Mouse (Mus musculus) heart, embryonic 16.5 days (tissue): ENCODE measurements around the gene H2afz. TPM values are rescaled to one million over a fixed set of nuclear protein-coding genes. Genes with fewer than 3 reads are reported as not detected.

Source experiments
- ATAC-seq: fragments of 200-750 bp; cut with Nextera tagmentation; replicated peaks from 2 replicates; pipeline ENCODE4 v1.8.0; 2017; ENCODE audit warnings: moderate number of reproducible peaks; ENCODE audit not compliant: insufficient read depth, low FRiP score; ENCODE audit errors: extremely low read depth
- H3K27ac ChIP-seq: fragments of 300-500 bp; sonication (generic); 2 replicates; pipeline ENCODE4 v1.5.1; 2014; ENCODE audit warnings: mild to moderate bottlenecking, low read length, control low read depth, moderate library complexity
- H3K27me3 ChIP-seq: fragments of 300-500 bp; sonication (generic); 2 replicates; pipeline ENCODE4 v1.6.1; 2014; ENCODE audit warnings: low read length, mixed read lengths; ENCODE audit not compliant: control insufficient read depth, insufficient read depth
- H3K36me3 ChIP-seq: fragments of 300-500 bp; sonication (generic); 2 replicates; pipeline ENCODE4 v1.6.1; 2014; ENCODE audit not compliant: control insufficient read depth, insufficient read depth
- H3K4me1 ChIP-seq: fragments of 300-500 bp; sonication (generic); 2 replicates; pipeline ENCODE4 v1.6.1; 2014; ENCODE audit warnings: low read length, mixed read lengths; ENCODE audit not compliant: control insufficient read depth, insufficient read depth
- H3K4me2 ChIP-seq: fragments of 300-500 bp; sonication (generic); 2 replicates; pipeline ENCODE4 v1.6.1; 2014; ENCODE audit warnings: low read depth, mild to moderate bottlenecking, control low read depth, low read length
- H3K4me3 ChIP-seq: fragments of 300-500 bp; sonication (generic); 2 replicates; pipeline ENCODE4 v1.5.1; 2014; ENCODE audit warnings: mild to moderate bottlenecking, control low read depth, low read length
- H3K9ac ChIP-seq: fragments of 300-500 bp; sonication (generic); 2 replicates; pipeline ENCODE4 v1.6.1; 2014; ENCODE audit warnings: low read length, control low read depth
- H3K9me3 ChIP-seq: fragments of 300-500 bp; sonication (generic); replicated peaks from 2 replicates; pipeline ENCODE4 v1.6.1; 2016; ENCODE audit warnings: low read length; ENCODE audit not compliant: control insufficient read depth
- WGBS: fragments of 180-500 bp; shearing (Covaris S2); extraction: QIAGEN DNeasy Blood & Tissue Kit; methylation state at CpG from one replicate; pipeline ENCODE4 v1.1.7; 2014; 5-methylcytosine and 5-hydroxymethylcytosine counted together
- polyA plus RNA-seq: library from polyadenylated mRNA; unstranded; fragments of >200 nt; fragmentation: Nextera tagmentation; extraction: Ambion mirVana; gene quantifications from 2 replicates; pipeline ENCODE4 v1.2.1, GENCODE M21; 2015

The H2afz gene
- 953 and 1,062 TPM in 2 replicates for polyA plus RNA-seq

DNA sequence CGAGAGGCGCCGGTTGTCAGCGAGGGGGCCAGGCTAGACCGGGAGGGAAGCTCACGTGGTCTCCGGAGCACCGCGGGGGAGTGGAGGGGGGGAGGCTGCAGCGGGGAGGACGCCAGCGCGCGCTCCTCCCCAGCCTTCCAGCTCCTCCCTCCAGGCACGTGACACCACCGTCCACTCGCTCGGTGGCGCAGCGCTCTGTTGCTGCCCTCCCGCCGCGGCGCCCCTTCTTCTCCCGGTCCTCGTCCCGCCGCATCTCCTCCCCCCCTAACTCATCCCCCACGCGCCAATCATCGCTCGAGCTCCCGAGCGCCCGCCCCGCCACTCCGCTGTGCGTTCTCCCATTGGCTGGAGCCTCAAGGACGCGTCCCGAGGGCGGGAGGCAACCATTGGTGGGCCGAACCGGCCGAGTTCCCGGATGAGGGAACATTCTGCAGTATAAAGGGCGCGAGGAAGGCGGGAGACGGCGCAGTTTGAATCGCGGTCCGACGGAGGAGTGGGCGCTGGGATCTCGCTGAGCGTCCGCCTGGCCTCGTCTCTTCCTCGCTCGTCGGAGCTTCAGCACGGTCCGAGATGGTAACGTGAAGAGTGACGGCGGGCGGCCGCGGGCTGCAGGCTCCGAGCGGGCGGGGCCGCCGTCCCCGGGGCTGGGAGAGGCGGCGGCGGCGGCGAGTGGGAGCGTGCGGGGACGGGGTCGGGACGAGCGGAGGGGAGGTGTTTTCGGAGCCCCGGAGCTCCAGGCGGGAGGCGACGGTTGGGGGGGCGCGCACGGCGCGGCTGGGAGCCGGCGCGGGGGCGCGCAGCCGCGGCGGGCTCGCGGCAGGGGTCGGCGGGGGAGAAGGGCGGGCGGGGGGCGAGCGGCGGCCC, at the start of gene H2afz:
Gene H2afz, plus strand, starts transcription at position 364 of the 864 bp plus-strand sequence.
- Histone ChIP-seq H3K4me2 (peak within 1 kb of the TSS; percentile 76), H3K36me3 (peaks cover 5% of the 10 kb centered on the region; the same call in 1 of the 2 replicates), H3K27me3 (no peaks in the 10 kb centered on the region), H3K4me1 (peaks cover 24% of the 10 kb centered on the region), H3K9me3 (no peaks in the 10 kb centered on the region), H3K4me3 (peak within 1 kb of the TSS; percentile 78), H3K27ac (peak within 1 kb of the TSS; percentile 96), H3K9ac (peak within 1 kb of the TSS; percentile 91)
- ATAC-seq = peak; percentile 92
- WGBS = under 1% methylated on average over 98 of the region's 115 CpGs

DNA sequence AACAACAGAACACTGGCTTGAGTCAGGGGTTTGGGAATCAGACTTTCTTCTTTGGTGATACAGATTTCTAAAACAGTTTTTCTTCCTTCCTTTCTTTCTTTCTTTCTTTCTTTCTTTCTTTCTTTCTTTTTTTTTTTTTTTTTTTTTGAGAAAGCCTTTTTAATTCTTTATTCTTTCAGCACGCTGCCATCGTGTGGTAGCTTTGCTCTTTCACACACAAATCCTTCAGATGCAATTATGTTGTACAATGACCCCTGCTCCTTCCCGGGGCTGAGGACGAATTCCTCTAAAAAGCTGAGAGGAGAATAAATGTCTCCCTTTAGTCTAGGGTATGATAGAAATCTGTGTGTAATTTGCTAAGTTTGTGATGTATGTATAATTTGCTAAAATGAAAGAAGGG, 45.6 kb upstream of the H2afz start:
- no peaks in the 10 kb centered on the region for H3K4me1 ChIP-seq
- H3K4me3 ChIP-seq = no peak overlapping the region
- H3K27ac ChIP-seq = no peak overlapping the region
- no peak overlapping the region for H3K9ac ChIP-seq
- 30% methylated on average over 4 of the region's 4 CpGs for WGBS
- H3K27me3 ChIP-seq = no peaks in the 10 kb centered on the region
- no peaks in the 10 kb centered on the region for H3K9me3 ChIP-seq
- ATAC-seq = no peak
- no peak overlapping the region for H3K4me2 ChIP-seq
- no peaks in the 10 kb centered on the region for H3K36me3 ChIP-seq

DNA sequence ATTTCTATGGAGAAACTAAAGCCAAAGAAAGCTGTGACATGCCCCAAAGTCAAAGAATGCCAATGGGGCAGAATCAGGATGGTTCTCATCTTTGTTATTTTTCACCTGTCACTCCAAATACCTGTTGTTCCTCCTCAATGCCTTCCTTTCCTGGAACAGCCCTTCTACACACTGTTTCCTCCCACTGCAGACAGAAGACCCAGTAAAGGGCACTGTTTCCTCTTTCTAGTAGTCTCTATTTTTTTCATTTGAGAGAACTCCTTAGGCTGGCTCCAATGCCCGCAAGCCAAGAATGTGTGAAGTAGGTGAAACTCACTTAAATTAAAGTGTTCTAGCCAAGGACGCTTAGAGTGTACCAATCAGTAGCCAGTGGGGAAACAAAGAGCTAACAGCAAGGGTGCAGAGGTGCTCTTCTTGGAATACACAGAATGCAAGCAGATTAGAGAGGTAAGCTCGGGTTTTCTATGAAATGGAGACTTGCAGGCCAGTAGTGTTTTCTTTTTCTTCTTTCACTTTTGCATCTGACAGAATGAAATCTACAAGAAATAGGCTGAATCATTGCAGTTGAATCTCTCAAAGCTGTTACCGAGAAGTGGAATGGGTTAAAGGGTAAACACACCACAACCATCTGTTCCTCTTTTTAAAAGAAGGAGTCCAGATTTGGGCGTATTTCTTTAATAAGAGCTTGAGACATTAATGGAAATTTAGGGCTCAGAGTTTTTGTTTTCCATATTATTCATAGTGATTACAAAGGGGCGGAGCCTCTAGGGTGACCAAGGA, 43.4 kb upstream of the H2afz start:
- Histone ChIP-seq H3K9ac (no peak overlapping the region), H3K4me2 (no peak overlapping the region), H3K9me3 (no peaks in the 10 kb centered on the region; the same call in 1 of the 2 replicates), H3K27ac (no peak overlapping the region), H3K36me3 (no peaks in the 10 kb centered on the region), H3K27me3 (no peaks in the 10 kb centered on the region), H3K4me3 (no peak overlapping the region), H3K4me1 (no peaks in the 10 kb centered on the region)
- 71% methylated on average over 6 of the region's 6 CpGs for WGBS
- no peak for ATAC-seq

DNA sequence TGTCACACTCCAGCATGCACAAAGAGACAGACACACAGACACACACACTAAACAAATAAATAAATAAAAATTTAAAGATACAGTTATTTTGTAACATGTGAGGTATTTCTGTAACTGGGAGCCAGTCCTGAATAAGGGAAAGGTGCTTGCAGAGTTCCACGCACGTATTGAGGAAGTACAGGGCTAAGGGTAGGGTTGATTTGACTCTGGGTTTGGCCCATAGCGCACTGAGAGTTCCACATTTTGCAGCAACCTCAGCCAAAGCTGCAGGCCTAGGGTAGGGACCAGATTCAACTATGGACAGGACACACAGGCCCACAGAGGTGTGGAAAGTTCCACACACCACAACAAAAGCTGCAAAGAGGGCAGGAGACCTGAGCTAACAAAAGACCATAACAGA, 41.0 kb upstream of the H2afz start:
- Histone ChIP-seq H3K4me2 (no peak overlapping the region), H3K4me3 (no peak overlapping the region), H3K27ac (no peak overlapping the region), H3K9ac (no peak overlapping the region), H3K9me3 (no peaks in the 10 kb centered on the region; the same call in 1 of the 2 replicates), H3K27me3 (no peaks in the 10 kb centered on the region), H3K36me3 (no peaks in the 10 kb centered on the region), H3K4me1 (peaks cover 8% of the 10 kb centered on the region)
- WGBS = 92% methylated on average over 3 of the region's 3 CpGs
- no peak for ATAC-seq

DNA sequence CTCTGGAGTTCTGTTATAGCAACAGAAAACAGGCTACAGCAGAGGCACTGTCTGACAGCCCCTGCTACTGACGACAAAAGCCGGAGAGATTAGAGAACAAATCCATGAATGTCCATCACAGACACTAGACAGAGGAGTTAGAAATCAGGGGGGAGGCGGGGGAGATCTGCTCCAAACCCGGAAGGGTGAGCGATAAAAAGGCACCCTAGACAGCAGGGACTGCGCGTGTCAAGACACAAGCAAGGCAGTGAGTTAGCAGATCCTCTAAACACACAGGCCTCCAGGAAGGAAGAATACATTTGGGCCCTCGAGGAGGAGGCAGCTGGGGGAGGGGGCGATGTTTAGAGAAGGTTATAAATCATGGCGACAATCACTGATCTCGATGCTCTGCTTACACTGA, 36.6 kb upstream of the H2afz start:
- Histone ChIP-seq H3K4me1 (peaks cover 8% of the 10 kb centered on the region), H3K27me3 (no peaks in the 10 kb centered on the region), H3K27ac (peak overlapping the region; percentile 77), H3K4me3 (no peak overlapping the region), H3K9ac (peak overlapping the region; percentile 15; the same call in 1 of the 2 replicates), H3K36me3 (no peaks in the 10 kb centered on the region), H3K4me2 (peak overlapping the region; percentile 15; the same call in 1 of the 2 replicates), H3K9me3 (no peaks in the 10 kb centered on the region; the same call in 1 of the 2 replicates)
- ATAC-seq = no peak
- WGBS = 23% methylated on average over 11 of the region's 11 CpGs

DNA sequence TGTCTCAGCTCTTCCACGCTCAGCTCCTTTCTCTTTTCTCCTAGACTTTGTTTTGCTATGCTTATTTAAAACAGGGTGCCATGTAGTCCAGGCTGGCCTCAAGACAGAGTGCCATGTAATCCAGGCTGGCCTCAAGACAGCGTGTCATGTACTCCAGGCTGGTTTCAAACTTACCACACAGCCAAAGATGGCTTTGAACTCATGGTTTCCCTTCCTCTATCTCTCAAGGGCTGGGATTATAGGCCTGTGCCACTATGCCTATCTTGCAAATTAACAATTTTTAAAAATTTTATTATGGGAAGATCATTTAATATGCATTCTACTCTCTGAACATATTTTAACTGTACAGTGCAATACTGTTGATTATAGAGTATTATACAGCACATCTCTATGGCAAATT, 33.1 kb upstream of the H2afz start:
- Histone ChIP-seq H3K4me2 (no peak overlapping the region), H3K9me3 (no peaks in the 10 kb centered on the region), H3K36me3 (no peaks in the 10 kb centered on the region), H3K27me3 (no peaks in the 10 kb centered on the region), H3K27ac (no peak overlapping the region), H3K4me1 (peaks cover 10% of the 10 kb centered on the region), H3K4me3 (no peak overlapping the region), H3K9ac (no peak overlapping the region)
- ATAC-seq = no peak
- 91% methylated on average over 2 of the region's 2 CpGs for WGBS

DNA sequence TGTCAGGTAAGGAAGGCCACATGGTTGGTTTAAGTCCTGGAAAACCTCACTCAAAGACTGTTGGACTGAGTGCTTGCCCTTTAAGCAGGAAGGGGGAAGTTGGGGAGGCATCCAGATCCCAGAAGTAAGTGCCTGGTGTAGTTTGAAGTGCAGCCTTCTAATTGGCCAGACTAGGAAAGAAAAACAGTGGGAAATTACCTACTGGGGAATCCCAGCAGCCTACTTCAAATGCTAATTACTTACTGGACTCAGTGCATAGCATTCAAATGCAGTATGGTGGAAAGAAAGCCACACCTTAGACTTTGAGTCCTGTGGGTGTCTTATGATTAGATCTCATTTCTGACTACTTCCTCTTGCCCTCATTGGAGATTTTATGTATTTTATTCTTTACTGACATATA, 31.2 kb upstream of the H2afz start:
- H3K27me3 ChIP-seq = no peaks in the 10 kb centered on the region
- H3K4me3 ChIP-seq = no peak overlapping the region
- H3K9ac ChIP-seq = no peak overlapping the region
- ATAC-seq = no peak
- H3K27ac ChIP-seq = no peak overlapping the region
- peaks cover 5% of the 10 kb centered on the region for H3K4me1 ChIP-seq
- H3K36me3 ChIP-seq = no peaks in the 10 kb centered on the region
- no peak overlapping the region for H3K4me2 ChIP-seq
- H3K9me3 ChIP-seq = no peaks in the 10 kb centered on the region

DNA sequence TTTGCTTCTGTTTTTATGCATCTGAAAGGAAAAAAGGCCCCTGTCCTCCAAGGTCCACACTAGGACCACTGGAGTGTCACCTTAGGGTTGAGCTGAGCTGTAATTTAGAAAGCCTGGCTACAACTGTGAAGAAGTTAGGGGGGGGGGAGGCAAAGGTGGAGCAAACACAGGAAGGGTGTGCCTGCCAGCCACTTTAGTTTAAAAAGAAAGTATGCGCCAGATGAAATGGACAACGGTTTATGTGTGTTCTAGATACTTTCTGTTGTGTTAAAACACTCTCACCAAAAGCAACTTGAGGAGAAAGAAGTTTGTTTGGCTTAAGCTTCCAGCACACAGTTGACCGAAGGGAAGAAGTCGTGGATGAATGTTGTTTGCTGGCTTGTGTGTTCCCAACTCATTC, 30.6 kb upstream of the H2afz start:
- Histone ChIP-seq H3K27me3 (no peaks in the 10 kb centered on the region), H3K4me3 (no peak overlapping the region)

DNA sequence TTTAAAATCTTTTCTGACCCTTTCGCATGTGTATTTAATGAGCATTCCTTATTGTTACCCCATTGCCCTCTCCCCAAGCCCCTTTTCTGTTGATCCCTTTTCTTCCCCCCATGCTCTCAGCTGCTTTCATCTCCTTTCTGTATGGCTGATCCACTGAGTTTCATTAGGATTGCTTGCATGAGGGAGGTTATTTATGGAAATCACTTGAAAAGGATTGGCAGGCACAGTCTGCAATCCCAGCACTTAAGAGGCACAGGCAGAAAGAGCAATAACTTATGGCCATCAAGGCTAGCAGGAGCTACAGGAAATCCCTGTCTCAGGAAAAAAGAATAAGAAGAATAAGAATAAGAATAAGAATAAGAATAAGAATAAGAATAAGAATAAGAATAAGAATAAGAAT, 27.7 kb upstream of the H2afz start:
- H3K9ac ChIP-seq = no peak overlapping the region
- no peaks in the 10 kb centered on the region for H3K9me3 ChIP-seq
- H3K4me2 ChIP-seq = no peak overlapping the region
- 67% methylated on average over 1 of the region's 1 CpGs for WGBS
- no peak overlapping the region for H3K4me3 ChIP-seq
- peaks cover 5% of the 10 kb centered on the region for H3K4me1 ChIP-seq
- 0 out of 2 replicates have a peak, but pooled peaks have one; percentile 67 for ATAC-seq
- H3K27me3 ChIP-seq = no peaks in the 10 kb centered on the region
- no peaks in the 10 kb centered on the region for H3K36me3 ChIP-seq
- peak overlapping the region; percentile 65 for H3K27ac ChIP-seq

More for the DNA sequence above, 30.6 kb upstream of the H2afz start:
- H3K9ac ChIP-seq = no peak overlapping the region
- H3K27ac ChIP-seq = no peak overlapping the region
- H3K4me1 ChIP-seq = peaks cover 5% of the 10 kb centered on the region
- WGBS = 77% methylated on average over 4 of the region's 4 CpGs
- no peaks in the 10 kb centered on the region for H3K36me3 ChIP-seq
- no peak overlapping the region for H3K4me2 ChIP-seq
- no peaks in the 10 kb centered on the region for H3K9me3 ChIP-seq
- no peak for ATAC-seq
